Mouse (Mus musculus) T-helper 1 cell (primary cell): ENCODE results near the gene Xxylt1.

Experiments used
- in situ Hi-C: fragments of 300-600 bp; cut with MboI, MseI; formaldehyde crosslinking; loops from one replicate; pipeline ENCODE4 v1.15.1; 2025; ENCODE audit warnings: high pct_unique_total_duplicates

Gene Xxylt1

GRCm38 (mm10) chr16:31081125-31081664, at the start of gene Xxylt1:
TSS of gene Xxylt1 (minus strand) at chr16:31081432.
- in situ Hi-C loops, result loop anchor here (10.0 kb wide), 2 partner anchors 1654 to 1984 kb away; partner anchors contain the start of genes Lmln and Muc4

- in situ Hi-C loops, result loop anchor here (10.0 kb wide), 1 partner anchor 213 kb away; no protein-coding TSS in a partner anchor
Observed at GRCm38 (mm10) chr16:31128116-31128515, 46.9 kb upstream of the Xxylt1 start.

- in situ Hi-C loops, result loop anchor here (10.0 kb wide), 1 partner anchor 210 kb away; no protein-coding TSS in a partner anchor
Observed at GRCm38 (mm10) chr16:31124991-31125390, 43.8 kb upstream of the Xxylt1 start.

GRCm38 (mm10) chr16:31121612-31122011, 40.4 kb upstream of the Xxylt1 start:
- in situ Hi-C loops, result loop anchor here (10.0 kb wide), 1 partner anchor 207 kb away; no protein-coding TSS in a partner anchor

DNA sequence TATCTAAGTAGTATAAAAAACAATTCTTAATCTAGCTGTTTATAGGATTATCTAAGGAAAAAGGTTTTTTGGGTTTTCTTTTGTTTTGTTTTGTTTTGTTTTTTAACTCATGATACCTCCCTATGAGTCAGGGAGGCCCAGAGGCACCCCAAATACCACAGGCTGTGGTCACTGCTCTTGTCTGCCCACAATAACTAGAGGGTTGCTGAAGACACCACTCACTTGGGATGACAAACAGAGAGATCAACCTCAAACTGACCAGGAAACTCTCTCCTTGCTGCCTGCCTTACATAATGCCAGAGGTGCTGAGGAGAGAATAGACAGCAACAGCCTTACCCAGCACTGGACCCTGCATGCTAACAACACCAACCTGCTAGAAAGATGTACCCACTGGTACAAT, 32.4 kb upstream of the Xxylt1 start:
- in situ Hi-C loops, result no loop called here

DNA sequence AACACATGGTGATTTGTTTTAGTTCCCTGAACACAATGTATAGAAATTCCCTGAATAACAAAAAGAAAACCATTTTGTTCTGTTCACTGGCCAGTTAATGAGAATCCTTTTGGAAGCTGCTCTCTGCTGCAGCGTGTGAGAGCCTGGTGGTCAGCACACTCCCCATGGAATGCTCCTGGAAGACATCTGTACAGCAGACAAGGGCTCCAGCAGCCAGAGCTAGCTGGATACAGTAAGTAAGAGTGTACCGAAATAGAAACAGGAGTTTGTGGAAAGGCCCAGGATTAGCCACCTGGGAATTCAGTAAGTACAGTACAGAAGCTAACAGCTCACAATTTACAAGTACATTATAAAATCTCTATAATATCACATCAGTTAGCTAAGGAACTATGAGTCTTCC, 20.1 kb upstream of the Xxylt1 start:
- in situ Hi-C loops, result no loop called here

DNA sequence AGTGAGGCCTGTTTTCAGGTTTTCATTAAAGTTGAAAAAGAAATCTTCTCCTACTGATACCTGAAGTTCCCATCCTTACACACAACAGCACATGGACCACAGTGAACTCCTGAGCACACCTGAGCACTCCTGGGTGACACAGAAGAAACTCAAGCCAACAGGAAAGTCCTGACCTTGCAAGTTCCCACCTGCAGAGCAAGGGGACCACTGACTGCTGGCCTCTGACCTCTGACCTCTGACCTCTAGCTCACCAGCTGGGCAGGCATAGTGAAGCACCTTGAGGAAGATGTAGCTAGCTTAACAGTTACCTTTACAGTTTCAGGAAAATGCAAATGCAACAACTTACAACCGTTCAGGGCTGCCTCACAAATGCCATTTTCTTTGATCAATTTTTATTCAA, 18.7 kb upstream of the Xxylt1 start:
- in situ Hi-C loops, result no loop called here

GRCm38 (mm10) chr16:31094036-31094435, 12.8 kb upstream of the Xxylt1 start:
- in situ Hi-C loops, result no loop called here

DNA sequence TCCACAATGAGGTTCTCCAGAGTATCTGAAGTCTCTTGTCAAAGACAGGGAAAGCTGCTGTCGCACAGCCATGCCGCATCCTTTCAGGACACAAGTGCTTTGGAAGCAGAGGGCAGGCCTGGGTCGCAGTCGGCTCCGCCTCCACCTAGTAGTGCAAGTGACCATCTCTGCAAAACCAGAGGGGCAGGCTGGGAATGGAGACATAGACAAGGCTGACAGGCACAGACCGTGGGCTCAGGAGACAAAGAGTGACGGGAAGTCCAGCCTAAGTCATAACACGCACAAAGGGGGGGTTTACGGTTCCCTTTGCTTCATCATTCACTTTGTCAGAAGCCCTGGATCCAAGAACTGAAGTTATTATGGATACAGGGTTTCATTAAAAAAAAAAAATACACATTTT, 12.0 kb upstream of the Xxylt1 start:
- in situ Hi-C loops, result no loop called here

- in situ Hi-C loops, result loop anchor here (10.0 kb wide), 2 partner anchors 1653 to 1983 kb away; partner anchors contain the start of genes Lmln and Muc4
Observed at GRCm38 (mm10) chr16:31081891-31082290, 659 bp upstream of the Xxylt1 start.

GRCm38 (mm10) chr16:31080573-31081051, 620 bp downstream of the Xxylt1 start:
- in situ Hi-C loops, result loop anchor here (10.0 kb wide), 2 partner anchors 1654 to 1984 kb away; partner anchors contain the start of genes Lmln and Muc4

GRCm38 (mm10) chr16:31077396-31077795, 3.8 kb downstream of the Xxylt1 start:
- in situ Hi-C loops, result no loop called here

- in situ Hi-C loops, result no loop called here
Observed at GRCm38 (mm10) chr16:31076436-31076835, 4.8 kb downstream of the Xxylt1 start.

GRCm38 (mm10) chr16:31074324-31074908, 6.8 kb downstream of the Xxylt1 start:
- in situ Hi-C loops, result loop anchor here (5.0 kb wide), 1 partner anchor 273 kb away; no protein-coding TSS in a partner anchor

DNA sequence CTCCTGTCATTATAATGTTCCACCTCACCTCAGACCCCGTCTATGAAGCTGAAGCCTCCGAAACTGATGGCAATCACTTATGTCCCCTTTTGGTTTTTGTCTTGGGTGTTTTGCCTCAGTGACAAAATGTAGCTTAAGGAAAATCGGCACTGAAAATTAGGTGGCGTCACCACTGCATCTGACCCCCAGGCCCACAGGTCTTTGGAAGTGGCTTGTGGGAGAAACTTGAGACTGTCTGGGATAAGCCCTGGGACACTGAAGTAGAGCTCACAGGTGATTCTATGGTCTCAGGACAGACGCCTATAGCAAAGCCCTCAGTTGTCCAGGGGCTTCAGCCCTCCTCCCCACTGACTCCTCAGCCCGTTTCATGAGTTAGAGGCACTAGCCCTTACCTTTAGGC, 9.5 kb downstream of the Xxylt1 start:
- in situ Hi-C loops, result loop anchor here (5.0 kb wide), 1 partner anchor 276 kb away; no protein-coding TSS in a partner anchor

DNA sequence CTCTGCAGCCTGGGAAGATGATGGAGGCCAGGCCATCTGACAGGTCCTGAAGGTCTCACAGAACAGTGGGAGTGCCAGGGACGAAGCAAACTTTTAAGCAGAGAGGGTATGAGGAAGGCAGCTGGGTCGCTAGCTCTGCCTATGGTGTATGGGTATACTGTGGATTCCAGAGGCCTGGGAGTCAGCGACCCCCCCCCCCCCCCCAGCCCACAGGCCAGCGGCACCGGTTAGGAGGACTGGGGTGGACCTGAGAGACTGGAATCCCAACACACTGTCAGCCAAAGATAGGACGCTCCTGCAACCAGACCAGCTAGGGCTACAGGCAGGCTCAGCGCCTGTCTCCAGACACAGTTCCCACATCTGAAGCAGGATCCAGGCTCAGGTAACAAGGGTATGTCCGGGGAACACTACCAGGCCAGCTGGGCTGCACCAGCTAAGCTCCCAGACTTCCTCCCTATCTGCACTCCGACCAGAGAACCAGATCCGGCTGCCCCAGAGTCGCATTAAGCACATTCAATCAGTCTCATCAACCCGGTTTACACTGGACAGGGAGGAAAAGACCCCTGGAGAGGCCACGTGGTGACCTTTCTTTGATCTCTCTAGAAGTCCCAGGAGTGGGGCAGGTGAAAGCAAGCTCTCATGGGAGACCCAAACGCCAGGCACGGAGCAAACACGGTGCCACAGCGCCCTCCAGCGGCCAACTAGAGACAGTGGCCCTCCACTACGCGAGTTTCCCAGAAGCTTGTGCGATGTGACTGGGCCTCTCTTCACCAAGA, 10.7 kb downstream of the Xxylt1 start:
- in situ Hi-C loops, result loop anchor here (5.0 kb wide), 1 partner anchor 277 kb away; no protein-coding TSS in a partner anchor

DNA sequence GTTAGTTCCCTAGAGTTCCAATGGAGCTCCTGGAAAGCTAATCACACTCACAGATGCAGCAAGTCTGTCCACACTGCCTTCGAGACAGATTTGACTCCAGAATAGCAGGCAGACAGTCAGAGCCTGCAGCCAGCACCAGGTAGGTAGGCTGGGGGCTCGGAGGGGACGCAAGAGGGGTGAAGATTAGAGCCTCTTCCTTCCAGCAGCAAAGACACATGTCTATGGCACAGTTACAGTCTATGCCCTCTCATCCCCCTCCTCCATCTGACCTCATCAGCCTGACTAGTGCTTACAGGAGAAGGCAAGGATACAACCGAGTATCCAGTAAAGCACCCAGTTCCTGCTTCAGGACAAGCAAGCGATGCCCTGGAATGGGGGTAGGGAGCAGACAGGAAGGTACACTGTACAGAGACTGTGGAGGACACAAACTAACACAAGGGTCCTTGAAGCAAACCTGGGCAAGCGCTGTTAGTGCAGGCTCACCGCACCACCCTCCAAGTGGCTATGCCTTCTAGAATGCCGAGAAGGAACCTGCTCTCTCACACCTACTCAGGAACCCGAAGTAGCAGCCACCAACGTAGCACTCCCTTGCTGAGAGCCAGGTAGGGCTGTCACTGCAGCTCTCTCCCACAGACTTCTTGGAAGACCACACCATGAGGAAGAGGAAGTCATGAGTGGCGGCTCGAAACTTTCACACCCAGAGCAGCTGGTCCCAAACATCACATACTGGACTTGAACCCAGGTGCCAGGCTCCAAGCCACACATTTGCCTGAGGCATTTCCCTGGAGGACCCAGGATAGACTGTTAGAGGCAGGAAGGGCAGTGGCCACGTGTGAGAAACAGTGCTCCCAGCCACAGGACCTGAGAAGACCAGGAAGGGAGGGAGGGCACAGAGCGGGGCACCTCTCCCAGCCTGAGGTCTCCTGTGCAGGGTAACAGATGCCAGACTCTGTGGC, 11.7 kb downstream of the Xxylt1 start:
- in situ Hi-C loops, result loop anchor here (5.0 kb wide), 2 partner anchors 278 to 477 kb away; no protein-coding TSS in a partner anchor

- in situ Hi-C loops, result loop anchor here (5.0 kb wide), 1 partner anchor 476 kb away; no protein-coding TSS in a partner anchor
Observed at GRCm38 (mm10) chr16:31068280-31068679, 13.0 kb downstream of the Xxylt1 start.

DNA sequence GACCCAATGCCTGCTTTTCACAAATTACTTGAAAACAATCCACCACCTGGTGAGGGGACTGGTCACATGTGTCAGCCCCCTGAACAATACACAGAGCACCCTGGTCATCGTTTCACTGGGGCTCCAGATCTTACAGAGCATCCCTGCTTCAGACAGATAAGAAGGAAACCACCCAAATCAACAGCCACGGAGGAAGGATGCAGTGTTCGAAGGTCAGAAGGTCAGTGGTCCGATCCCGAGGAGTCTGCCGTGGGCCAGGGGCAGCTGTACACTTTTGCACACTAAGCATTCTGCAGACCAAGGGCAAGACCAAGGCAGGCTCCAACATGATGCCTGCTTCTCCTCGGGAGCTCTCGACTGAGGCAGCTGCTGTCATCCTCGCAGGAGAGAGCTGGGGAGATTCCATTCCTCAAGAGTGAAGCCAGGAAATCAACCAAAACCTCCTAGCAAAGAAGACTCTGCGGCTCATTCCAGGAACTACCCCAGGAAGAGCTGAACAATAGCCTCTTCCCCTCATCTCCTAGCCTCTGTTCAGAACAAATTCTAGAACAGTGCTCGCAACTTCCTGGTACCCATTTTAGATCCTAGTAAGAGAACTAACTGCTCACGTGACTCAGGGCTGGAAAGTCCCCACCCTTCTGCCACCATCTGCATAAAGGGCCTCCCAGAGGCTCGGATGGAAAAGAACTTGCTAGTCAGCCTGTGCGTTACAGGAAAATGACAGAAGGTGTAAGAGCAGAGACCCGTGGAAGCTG, 14.7 kb downstream of the Xxylt1 start:
- in situ Hi-C loops, result loop anchor here (5.0 kb wide), 1 partner anchor 474 kb away; no protein-coding TSS in a partner anchor

DNA sequence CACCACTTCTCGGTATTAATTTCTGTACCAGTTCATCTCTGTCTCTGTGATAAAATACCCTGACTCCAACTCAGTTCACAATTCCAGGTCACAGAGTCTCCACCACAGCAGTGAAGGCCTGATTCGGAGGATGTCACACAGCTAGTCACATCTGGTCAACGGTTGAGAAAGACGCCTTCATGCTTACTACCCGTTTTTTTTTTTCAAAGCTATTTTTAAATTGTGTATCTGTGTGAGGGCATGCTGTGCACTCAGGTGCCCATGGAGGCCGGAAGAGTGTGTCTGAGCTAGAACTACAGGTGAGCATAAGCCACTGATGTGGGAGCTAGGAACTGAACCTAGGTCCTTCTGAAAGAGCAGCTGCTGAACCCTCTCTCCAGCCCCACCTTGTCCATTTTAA, 16.4 kb downstream of the Xxylt1 start:
- in situ Hi-C loops, result loop anchor here (5.0 kb wide), 1 partner anchor 472 kb away; no protein-coding TSS in a partner anchor
